ENCODE assay signal across 28 mouse cellular contexts in genomic region chr3:145640170-145640569, GRCm38 (mm10). TPM values are rescaled to one million over a fixed set of nuclear protein-coding genes. Genes with fewer than 3 reads are reported as not detected.
DNase-seq lines count a peak whose midpoint lies in the region; ATAC-seq and TF ChIP-seq lines count a peak whose summit lies in the region.
"Had no signal": no experiment of that assay in that cellular context is flagged by ENCODE, and none has a peak within 500 bp of the region (broad histone marks: within the 10 kb centered on the region; RNA-seq: fewer than 3 reads in every experiment).

No protein-coding gene starts in this region.

- no peaks in the 10 kb centered on the region for H3K36me3 ChIP-seq in forebrain, embryonic 12.5 days (replicated peaks)
- H3K36me3 ChIP-seq in forebrain, embryonic 10.5 days (replicated peaks) = no peaks in the 10 kb centered on the region
- H3K36me3 ChIP-seq in hindbrain, embryonic 12.5 days = no peaks in the 10 kb centered on the region
- no peaks in the 10 kb centered on the region for H3K36me3 ChIP-seq in hindbrain, embryonic 16.5 days (ENCODE audit: control insufficient read depth, insufficient read depth, low read length)
- H3K36me3 ChIP-seq in hindbrain, embryonic 15.5 days = no peaks in the 10 kb centered on the region
- H3K36me3 ChIP-seq: embryonic facial prominence, embryonic 12.5 days; heart, embryonic 13.5 days; kidney, embryonic 15.5 days; liver, embryonic 13.5 days had no signal

- DNase-seq in forebrain, embryonic 10.5 days (ENCODE audit: extremely low spot score, low spot score) = no peak
- peak; percentile 82 for DNase-seq in brain, embryonic 14.5 days (ENCODE audit: low read depth)
- DNase-seq in lung, adult 2 months = no peak
- DNase-seq: adrenal gland, postnatal 10 days; cerebellum, adult 2 months; cerebellum, postnatal 25 days; gastrocnemius, postnatal 10 days; heart, adult 18-20 months; heart, postnatal 14 days; kidney, adult 11 months; kidney, postnatal 4 days; layer of hippocampus, adult 9-11 months; liver, embryonic 13.5 days; lung, embryonic 14.5 days; lung, postnatal 36 days; retina, postnatal 1 day; right cerebral cortex, postnatal 25 days; spleen, adult 18-20 months; thymus, postnatal 14 days had no signal

- TF ChIP-seq CTCF in brain, embryonic 14.5 days (IDR thresholded peaks at IDR 0.05; ENCODE audit: borderline replicate concordance, extremely low read depth, insufficient read depth, insufficient read length) = no peak
- TF ChIP-seq CTCF in lung, adult 2 months (IDR thresholded peaks at IDR 0.05; ENCODE audit: insufficient read depth, low read length) = no peak

- ATAC-seq in forebrain, embryonic 12.5 days (ENCODE audit: low FRiP score) = peak; percentile 49; the same call in 1 of the 2 replicates
- peak; percentile 86 for ATAC-seq in hindbrain, embryonic 12.5 days (ENCODE audit: low FRiP score)
- ATAC-seq in hindbrain, embryonic 16.5 days = no peak
- ATAC-seq in hindbrain, embryonic 15.5 days (ENCODE audit: low FRiP score, low read depth) = peak; percentile 21; the same call in 1 of the 2 replicates
- ATAC-seq in megakaryocyte progenitor cell, adult 5-6 weeks (replicated peaks; ENCODE audit: poor library complexity) = no peak

- WGBS in forebrain, embryonic 12.5 days = 66% methylated on average over 4 of the region's 4 CpGs
- 89% methylated on average over 4 of the region's 4 CpGs for WGBS in forebrain, embryonic 10.5 days
- 64% methylated on average over 4 of the region's 4 CpGs for WGBS in hindbrain, embryonic 12.5 days
- 47% methylated on average over 4 of the region's 4 CpGs for WGBS in hindbrain, embryonic 16.5 days
- 50% methylated on average over 4 of the region's 4 CpGs for whole genome bisulfite sequencing in hindbrain, embryonic 15.5 days
- WGBS in lung, adult 2 months = 80% methylated on average over 4 of the region's 4 CpGs

- H3K4me3 ChIP-seq in forebrain, embryonic 12.5 days (replicated peaks) = no peak overlapping the region
- H3K4me3 ChIP-seq in forebrain, embryonic 10.5 days = no peak overlapping the region
- no peak overlapping the region for H3K4me3 ChIP-seq in hindbrain, embryonic 12.5 days
- H3K4me3 ChIP-seq in hindbrain, embryonic 16.5 days (ENCODE audit: low read length) = no peak overlapping the region
- no peak overlapping the region for H3K4me3 ChIP-seq in hindbrain, embryonic 15.5 days
- no peak overlapping the region for H3K4me3 ChIP-seq in lung, adult 2 months (replicated peaks; ENCODE audit: extremely low read depth, low read depth, low read length)
- H3K4me3 ChIP-seq: embryonic facial prominence, embryonic 12.5 days; heart, embryonic 13.5 days; kidney, embryonic 15.5 days; liver, embryonic 13.5 days; myocyte had no signal

- H3K27me3 ChIP-seq in forebrain, embryonic 12.5 days = peaks cover 3% of the 10 kb centered on the region; the same call in 1 of the 2 replicates
- peaks cover 14% of the 10 kb centered on the region; the same call in 1 of the 2 replicates for H3K27me3 ChIP-seq in forebrain, embryonic 10.5 days (ENCODE audit: poor library complexity, severe bottlenecking)
- no peaks in the 10 kb centered on the region; the same call in 1 of the 2 replicates for H3K27me3 ChIP-seq in hindbrain, embryonic 12.5 days
- no peaks in the 10 kb centered on the region for H3K27me3 ChIP-seq in hindbrain, embryonic 16.5 days (replicated peaks; ENCODE audit: control insufficient read depth, insufficient read depth, low read length)
- no peaks in the 10 kb centered on the region for H3K27me3 ChIP-seq in hindbrain, embryonic 15.5 days
- H3K27me3 ChIP-seq: liver, embryonic 13.5 days had no signal

- H3K4me1 ChIP-seq in forebrain, embryonic 12.5 days = peaks cover 17% of the 10 kb centered on the region; the same call in 1 of the 2 replicates
- H3K4me1 ChIP-seq in forebrain, embryonic 10.5 days = peaks cover 32% of the 10 kb centered on the region
- H3K4me1 ChIP-seq in hindbrain, embryonic 12.5 days = peaks cover 16% of the 10 kb centered on the region
- H3K4me1 ChIP-seq in hindbrain, embryonic 16.5 days (ENCODE audit: control insufficient read depth, insufficient read depth, low read depth, low read length) = no peaks in the 10 kb centered on the region
- H3K4me1 ChIP-seq in hindbrain, embryonic 15.5 days (replicated peaks) = 0 out of 2 replicates have a peak, but pooled peaks cover 7% of the 10 kb centered on the region
- H3K4me1 ChIP-seq in lung, adult 2 months (ENCODE audit: control insufficient read depth, insufficient read depth, low read length) = no peaks in the 10 kb centered on the region
- H3K4me1 ChIP-seq: liver, embryonic 13.5 days had no signal

- no peak for TF ChIP-seq POLR2A in brain, embryonic 14.5 days (IDR thresholded peaks at IDR 0.05; ENCODE audit: borderline replicate concordance, extremely low read depth, insufficient read depth, insufficient read length, poor library complexity, severe bottlenecking)
- no peak for TF ChIP-seq POLR2A in lung, adult 2 months (IDR thresholded peaks at IDR 0.05; ENCODE audit: borderline replicate concordance, extremely low read depth, low read depth, low read length)

- no peak overlapping the region for H3K4me2 ChIP-seq in forebrain, embryonic 12.5 days
- H3K4me2 ChIP-seq in hindbrain, embryonic 12.5 days (replicated peaks) = no peak overlapping the region
- H3K4me2 ChIP-seq in hindbrain, embryonic 16.5 days (ENCODE audit: low read length) = no peak overlapping the region
- no peak overlapping the region for H3K4me2 ChIP-seq in hindbrain, embryonic 15.5 days
- H3K4me2 ChIP-seq: embryonic facial prominence, embryonic 12.5 days; heart, embryonic 13.5 days; kidney, embryonic 15.5 days; liver, embryonic 13.5 days; lung, embryonic 14.5 days had no signal

- H3K27ac ChIP-seq in forebrain, embryonic 12.5 days = no peak overlapping the region
- no peak overlapping the region for H3K27ac ChIP-seq in forebrain, embryonic 10.5 days
- H3K27ac ChIP-seq in hindbrain, embryonic 12.5 days = no peak overlapping the region
- no peak overlapping the region for H3K27ac ChIP-seq in hindbrain, embryonic 16.5 days (ENCODE audit: low read depth, low read length)
- H3K27ac ChIP-seq in hindbrain, embryonic 15.5 days (replicated peaks) = no peak overlapping the region
- H3K27ac ChIP-seq: embryonic facial prominence, embryonic 12.5 days; heart, embryonic 13.5 days; kidney, embryonic 15.5 days; liver, embryonic 13.5 days had no signal

- H3K9me3 ChIP-seq in forebrain, embryonic 12.5 days = no peaks in the 10 kb centered on the region
- H3K9me3 ChIP-seq in forebrain, embryonic 10.5 days = no peaks in the 10 kb centered on the region
- no peaks in the 10 kb centered on the region for H3K9me3 ChIP-seq in hindbrain, embryonic 12.5 days (replicated peaks)
- no peaks in the 10 kb centered on the region for H3K9me3 ChIP-seq in hindbrain, embryonic 16.5 days (ENCODE audit: control insufficient read depth, low read length)
- no peaks in the 10 kb centered on the region for H3K9me3 ChIP-seq in hindbrain, embryonic 15.5 days
- H3K9me3 ChIP-seq: embryonic facial prominence, embryonic 12.5 days; heart, embryonic 13.5 days; kidney, embryonic 15.5 days; liver, embryonic 13.5 days had no signal

- no peak overlapping the region for H3K9ac ChIP-seq in forebrain, embryonic 12.5 days
- H3K9ac ChIP-seq in hindbrain, embryonic 12.5 days = no peak overlapping the region
- no peak overlapping the region for H3K9ac ChIP-seq in hindbrain, embryonic 16.5 days (ENCODE audit: low read depth, low read length)
- no peak overlapping the region for H3K9ac ChIP-seq in hindbrain, embryonic 15.5 days
- H3K9ac ChIP-seq: embryonic facial prominence, embryonic 12.5 days; heart, embryonic 13.5 days; kidney, embryonic 15.5 days; liver, embryonic 13.5 days; lung, embryonic 14.5 days had no signal

RNA-seq across cellular contexts. Expression of gene Ccn1, which starts 9.6 kb away (rescaled TPM):
- polyA plus RNA-seq in forebrain, embryonic 12.5 days (2016; fragmentation: Nextera tagmentation; extraction: Ambion mirVana) = 43.9 and 44.1 TPM in 2 replicates
- 49.9 and 64.8 TPM in 2 replicates for polyA plus RNA-seq in forebrain, embryonic 10.5 days (2016; fragmentation: Nextera tagmentation; extraction: Ambion mirVana)
- 40.8 and 41.9 TPM in 2 replicates for polyA plus RNA-seq in hindbrain, embryonic 12.5 days (2016; fragmentation: Nextera tagmentation; extraction: Ambion mirVana)
- polyA plus RNA-seq in hindbrain, embryonic 16.5 days (2015; fragmentation: Nextera tagmentation; extraction: Ambion mirVana) = 7.5 and 8.5 TPM in 2 replicates
- 12.9 and 17.3 TPM in 2 replicates for polyA plus RNA-seq in brain, embryonic 14.5 days (2012; rRNA removed)
- polyA plus RNA-seq in hindbrain, embryonic 15.5 days (2015; fragmentation: Nextera tagmentation; extraction: Ambion mirVana) = 6.9 and 7.1 TPM in 2 replicates
- not detected in 2 replicates for total RNA-seq in megakaryocyte progenitor cell, adult 5-6 weeks (2015)
- not detected in 2 replicates for total RNA-seq in megakaryocyte progenitor cell, adult 5-6 weeks (2017)
- 79.9 and 102 TPM in 2 replicates for polyA plus RNA-seq in lung, adult 2 months (2012; rRNA removed)

Comparison
In these comparisons a context has a peak if more than half of its experiments do, and no peak if none do; other contexts are left out.
1. ATAC-seq: peak in forebrain, embryonic 12.5 days (single experiment), hindbrain, embryonic 12.5 days (single experiment) and hindbrain, embryonic 15.5 days (single experiment); none in hindbrain, embryonic 16.5 days (single experiment) and megakaryocyte progenitor cell, adult 5-6 weeks (single experiment).